In the genomic region with DNA sequence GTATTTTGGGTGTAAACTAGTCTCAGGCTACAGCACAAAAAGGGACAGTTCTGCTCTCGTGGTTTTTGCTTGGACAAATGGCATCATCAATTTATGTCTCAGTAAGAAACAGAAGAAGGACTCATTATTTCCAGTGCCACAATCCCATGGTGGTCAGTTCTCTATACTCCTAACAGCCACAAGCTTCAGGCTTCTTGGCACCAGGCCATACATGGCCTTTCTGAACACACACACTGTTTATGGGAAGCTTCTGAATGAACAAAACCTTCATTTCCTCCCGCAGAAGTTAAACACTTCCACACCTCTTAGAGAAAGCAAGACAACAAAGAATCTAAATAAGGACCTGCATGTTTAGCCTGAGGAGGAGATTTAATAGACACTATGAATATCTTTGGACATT, we compare ENCODE assay signal across 12 mouse cellular contexts.
DNase-seq lines count a peak whose midpoint lies in the region; ATAC-seq and TF ChIP-seq lines count a peak whose summit lies in the region.
"Had no signal": no experiment of that assay in that cellular context is flagged by ENCODE, and none has a peak within 500 bp of the region (broad histone marks: within the 10 kb centered on the region; RNA-seq: fewer than 3 reads in every experiment).

No protein-coding gene starts in this region.

- no peak overlapping the region for H3K9ac ChIP-seq in hindbrain, embryonic 13.5 days

- H3K27me3 ChIP-seq in hindbrain, embryonic 13.5 days: no peaks in the 10 kb centered on the region
- no peaks in the 10 kb centered on the region for H3K27me3 ChIP-seq in thymus, adult 2 months (ENCODE audit: control insufficient read depth, insufficient read depth, low read length)
- H3K27me3 ChIP-seq: megakaryocyte, embryonic 14.5 days had no signal

- no peak overlapping the region for H3K4me3 ChIP-seq in hindbrain, embryonic 13.5 days
- H3K4me3 ChIP-seq in thymus, adult 2 months (ENCODE audit: control insufficient read depth, insufficient read depth, low read length): no peak overlapping the region
- H3K4me3 ChIP-seq: megakaryocyte, embryonic 14.5 days had no signal

- no peaks in the 10 kb centered on the region for H3K36me3 ChIP-seq in hindbrain, embryonic 13.5 days
- no peaks in the 10 kb centered on the region for H3K36me3 ChIP-seq in thymus, adult 2 months (ENCODE audit: control insufficient read depth, insufficient read depth, low read length)

- peaks cover 15% of the 10 kb centered on the region for H3K4me1 ChIP-seq in hindbrain, embryonic 13.5 days (replicated peaks)
- H3K4me1 ChIP-seq in thymus, adult 2 months (replicated peaks; ENCODE audit: control insufficient read depth, insufficient read depth, low read length): no peaks in the 10 kb centered on the region
- H3K4me1 ChIP-seq: megakaryocyte, embryonic 14.5 days had no signal

- peak; percentile 66 for ATAC-seq in hindbrain, embryonic 13.5 days (ENCODE audit: low FRiP score)
- ATAC-seq: activated CD4-positive, CD25-positive, alpha-beta regulatory T cell, adult 4 months had no signal

- 37% methylated on average over 2 of the region's 2 CpGs for WGBS in hindbrain, embryonic 13.5 days
- 67% methylated on average over 2 of the region's 2 CpGs for WGBS in thymus, adult 2 months

- no peak for TF ChIP-seq CTCF in thymus, adult 2 months (IDR thresholded peaks at IDR 0.05; ENCODE audit: borderline replicate concordance, control insufficient read depth, extremely low read depth, insufficient read depth, low read length, poor library complexity)

- peak; percentile 1 for DNase-seq in kidney, postnatal 14 days
- no peak for DNase-seq in kidney, postnatal 25 days
- peak; percentile 11 for DNase-seq in right cerebral cortex, postnatal 4 days
- no peak for DNase-seq in right cerebral cortex, adult 18-20 months
- DNase-seq in thymus, adult 2 months: no peak
- no peak for DNase-seq in thymus, postnatal 0 days (ENCODE audit: low spot score)
- no peak for DNase-seq in heart, postnatal 4 days
- DNase-seq: kidney, postnatal 36 days had no signal

- H3K9me3 ChIP-seq in hindbrain, embryonic 13.5 days: no peaks in the 10 kb centered on the region
- H3K9me3 ChIP-seq: megakaryocyte, embryonic 14.5 days had no signal

- peak overlapping the region; percentile 66 for H3K27ac ChIP-seq in hindbrain, embryonic 13.5 days
- H3K27ac ChIP-seq in thymus, adult 2 months (ENCODE audit: control insufficient read depth, insufficient read depth, low read length): no peak overlapping the region

- no peak for TF ChIP-seq POLR2A in thymus, adult 2 months (IDR thresholded peaks at IDR 0.05; ENCODE audit: control insufficient read depth, extremely low read depth, insufficient read depth, low read length, poor library complexity)

- no peak overlapping the region for H3K4me2 ChIP-seq in hindbrain, embryonic 13.5 days
- H3K4me2 ChIP-seq: liver, embryonic 11.5 days had no signal

Comparison
In these comparisons a context has a peak if more than half of its experiments do, and no peak if none do; other contexts are left out.
1. DNase-seq: peak in kidney, postnatal 14 days (single experiment) and right cerebral cortex, postnatal 4 days (single experiment); none in kidney, postnatal 25 days (0 of 2), right cerebral cortex, adult 18-20 months (single experiment), thymus, adult 2 months (single experiment), thymus, postnatal 0 days (single experiment) and heart, postnatal 4 days (single experiment).